Mouse (Mus musculus): ENCODE data around the gene Crxos.

- TF ChIP-seq CTCF (IDR thresholded peaks at IDR 0.05; ENCODE audit: low read depth, low read length): no peak
- TF ChIP-seq TAL1 (conservative IDR thresholded peaks at IDR 0.05; ENCODE audit: low read depth, low read length): no peak
- TF ChIP-seq POLR2AphosphoS5 (IDR thresholded peaks at IDR 0.05; ENCODE audit: insufficient replicate concordance, low read depth, low read length): no peak
Measured at GRCm38 (mm10) chr7:15944311-15944710, 61.9 kb downstream of the Crxos start.
